Mouse (Mus musculus) retina, postnatal 7 days (tissue): ENCODE results near the gene Atp2b2.

Experiments
- DNase-seq: peaks from one replicate; pipeline ENCODE4 v3.0.0-alpha.2; 2012; ENCODE audit warnings: low read depth, low spot score

Gene Atp2b2

DNA sequence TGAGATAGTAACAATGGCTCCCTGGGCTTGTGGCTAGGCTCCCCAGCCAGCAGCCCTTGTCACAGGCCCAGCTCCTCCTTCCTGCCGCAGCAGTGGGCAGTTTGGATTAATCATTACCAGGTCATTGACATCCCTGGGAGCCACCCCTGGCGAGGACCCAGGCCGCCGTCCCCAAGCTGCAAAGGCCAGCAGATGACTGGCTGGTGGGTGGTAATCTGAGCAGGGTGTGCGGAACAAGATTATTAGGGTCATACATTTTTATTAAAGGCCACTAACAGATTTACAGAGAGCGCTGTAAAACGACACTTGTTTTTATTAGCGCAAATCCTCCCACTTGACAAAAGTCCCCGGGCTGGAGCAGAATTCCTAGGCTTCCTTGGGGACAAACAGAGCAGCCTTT lies 29.6 kb downstream of the Atp2b2 start:
- no peak for DNase-seq

DNA sequence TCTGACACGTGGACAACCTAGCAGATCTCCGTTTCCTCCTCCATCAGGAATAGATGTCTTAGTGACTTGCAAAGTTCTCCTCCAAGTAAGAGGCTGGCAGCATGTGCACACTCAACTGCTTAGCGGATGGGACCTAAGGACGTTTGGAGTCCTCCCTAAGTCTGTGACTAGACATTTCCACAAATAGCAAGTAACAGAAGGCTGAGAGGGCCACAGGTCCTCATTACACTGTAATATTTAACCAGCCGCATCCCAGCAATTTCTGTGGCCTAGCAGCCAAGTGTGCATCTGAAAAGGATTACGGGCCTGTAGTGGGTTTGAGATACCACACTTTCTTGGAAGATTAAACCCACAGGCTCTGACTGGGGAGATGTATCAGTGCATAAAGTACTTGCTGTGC lies 30.4 kb downstream of the Atp2b2 start:
- DNase-seq = no peak

DNA sequence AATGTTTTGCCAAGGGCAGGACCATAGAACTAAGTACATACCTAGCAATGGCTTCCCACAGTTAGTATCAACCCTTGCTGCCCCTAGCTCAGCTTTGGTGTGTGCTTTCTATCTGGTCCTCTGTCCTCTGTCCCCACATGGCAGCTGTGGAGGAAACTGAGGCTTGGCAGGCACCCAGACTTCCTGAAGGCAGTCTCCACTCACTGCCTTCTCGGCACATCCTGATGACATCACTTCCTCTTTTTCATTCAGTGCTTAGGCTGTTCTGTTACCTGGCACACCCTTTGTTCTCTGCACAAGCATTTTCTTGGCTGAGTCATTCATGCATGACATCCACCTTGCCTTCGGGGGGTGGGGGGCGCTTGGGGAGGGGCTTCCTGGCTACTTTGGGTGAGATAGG lies 38.6 kb downstream of the Atp2b2 start:
- DNase-seq = no peak

GRCm38 (mm10) chr6:114000928-114001327 lies 41.5 kb downstream of the Atp2b2 start:
- DNase-seq = no peak

DNA sequence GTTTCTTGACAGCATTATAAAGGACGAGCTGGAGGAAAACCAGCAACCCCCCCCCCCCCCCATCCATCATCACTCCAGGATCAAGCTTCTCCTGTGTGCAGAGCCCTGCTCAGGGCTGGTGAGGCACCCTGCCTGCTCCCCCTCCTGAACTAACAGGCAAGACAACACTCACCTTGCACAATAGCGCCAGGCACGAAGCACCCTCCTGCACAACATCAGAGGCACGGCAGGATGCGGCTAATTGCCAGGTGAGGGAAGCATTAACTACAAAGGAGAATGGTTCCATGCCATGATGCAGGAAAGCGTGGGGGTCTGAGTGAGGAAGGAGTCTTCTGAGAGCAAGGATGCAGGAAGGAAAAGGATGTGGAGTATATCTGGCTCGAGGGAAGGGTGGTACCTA lies 42.1 kb downstream of the Atp2b2 start:
- no peak for DNase-seq

GRCm38 (mm10) chr6:113998413-113998812 lies 44.0 kb downstream of the Atp2b2 start:
- no peak for DNase-seq

- DNase-seq = no peak
Observed at GRCm38 (mm10) chr6:113994176-113994575, 48.2 kb downstream of the Atp2b2 start.

DNA sequence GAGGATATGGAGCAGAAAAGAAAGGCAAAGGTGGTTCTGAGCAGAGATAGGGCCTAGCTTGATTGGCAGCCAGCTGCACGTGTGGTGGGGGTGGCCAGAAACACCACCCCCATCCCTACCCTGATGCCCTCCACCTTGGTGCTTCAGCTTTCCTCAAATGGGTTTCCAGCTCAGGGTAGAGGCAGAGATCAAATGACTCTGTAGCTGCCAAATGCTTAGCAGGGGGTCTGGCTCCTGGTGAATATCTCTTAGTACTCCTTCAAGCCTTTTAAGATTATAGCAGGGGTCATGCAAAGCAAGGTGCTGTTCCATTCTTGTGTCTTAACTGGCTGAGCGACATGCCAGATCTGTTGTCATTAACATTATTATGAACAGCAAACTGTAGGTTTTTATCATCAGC lies 50.3 kb downstream of the Atp2b2 start:
- no peak for DNase-seq

DNA sequence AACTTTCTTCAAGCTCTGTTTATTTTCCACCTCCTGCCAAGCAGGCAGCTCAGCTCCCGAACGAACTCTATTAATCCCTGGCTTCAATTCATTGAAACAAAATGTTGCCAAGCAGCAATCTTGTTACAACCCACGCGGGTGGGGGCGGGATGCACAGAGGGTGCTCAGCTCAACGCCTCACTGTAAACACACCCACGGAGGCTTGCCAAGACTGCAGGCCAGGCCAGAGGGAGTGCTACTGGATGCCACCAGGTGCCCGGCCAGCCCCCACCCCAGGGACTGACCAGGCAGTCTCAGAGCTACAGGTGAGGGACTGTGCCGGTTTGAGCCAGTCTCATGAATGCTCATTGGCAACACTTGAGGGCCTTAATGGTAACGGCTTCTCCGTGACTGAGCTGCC lies 50.9 kb downstream of the Atp2b2 start:
- no peak for DNase-seq

- DNase-seq = no peak
Observed at GRCm38 (mm10) chr6:113990044-113990443, 52.4 kb downstream of the Atp2b2 start.

GRCm38 (mm10) chr6:113988521-113988920 lies 53.9 kb downstream of the Atp2b2 start:
- no peak for DNase-seq

- DNase-seq = no peak
Observed at GRCm38 (mm10) chr6:113986671-113987070, 55.7 kb downstream of the Atp2b2 start.

- DNase-seq = no peak
Observed at GRCm38 (mm10) chr6:113978673-113979072, 63.7 kb downstream of the Atp2b2 start.

DNA sequence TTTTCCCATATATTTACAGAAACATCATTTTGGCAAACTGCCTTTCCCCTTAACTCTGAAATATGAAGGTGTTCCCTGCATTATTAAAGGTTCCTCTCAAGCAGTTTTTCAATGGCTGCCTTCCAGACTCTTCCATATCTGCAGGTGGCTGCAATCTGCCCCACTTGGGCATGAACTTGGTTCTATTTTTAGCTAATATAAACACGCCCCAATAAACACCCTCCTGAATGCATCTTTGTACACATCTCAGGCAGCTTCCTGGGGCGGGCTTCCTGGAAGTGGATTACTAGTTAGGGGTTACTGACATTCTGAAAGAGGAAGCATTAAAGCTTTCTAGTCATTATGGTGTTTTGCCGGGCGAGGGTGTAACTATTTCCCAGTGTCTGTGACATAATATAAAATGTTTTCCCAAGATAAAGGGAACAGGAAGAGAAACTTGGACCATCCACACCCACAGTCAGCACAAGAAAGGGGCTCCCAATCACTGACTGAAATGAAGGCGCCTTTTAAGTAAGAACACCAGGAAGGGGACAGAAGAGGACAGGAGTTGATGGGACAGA lies 64.2 kb downstream of the Atp2b2 start:
- no peak for DNase-seq

DNA sequence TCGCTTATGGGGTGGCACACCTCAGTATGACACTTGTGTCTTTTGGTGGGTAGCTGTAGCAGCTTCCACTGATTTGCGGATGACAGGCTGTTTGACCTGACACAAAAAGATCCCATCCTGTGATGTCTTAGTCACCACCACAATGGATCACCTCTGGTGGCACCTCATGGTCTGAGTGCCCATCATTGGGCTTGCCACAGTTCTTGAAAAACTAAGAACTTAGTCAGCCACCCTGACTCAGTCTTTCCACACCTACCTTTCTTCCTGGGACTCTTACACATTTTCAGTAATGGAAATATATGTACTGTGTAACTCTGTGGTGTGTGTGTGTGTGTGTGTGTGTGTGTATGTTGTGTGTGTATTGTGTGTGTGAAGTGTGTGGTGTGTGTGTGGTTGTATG lies 71.5 kb downstream of the Atp2b2 start:
- no peak for DNase-seq

GRCm38 (mm10) chr6:113970464-113970863 lies 71.9 kb downstream of the Atp2b2 start:
- no peak for DNase-seq

GRCm38 (mm10) chr6:113969751-113970150 lies 72.7 kb downstream of the Atp2b2 start:
- no peak for DNase-seq

GRCm38 (mm10) chr6:113962811-113963210 lies 79.6 kb downstream of the Atp2b2 start:
- DNase-seq = no peak

DNA sequence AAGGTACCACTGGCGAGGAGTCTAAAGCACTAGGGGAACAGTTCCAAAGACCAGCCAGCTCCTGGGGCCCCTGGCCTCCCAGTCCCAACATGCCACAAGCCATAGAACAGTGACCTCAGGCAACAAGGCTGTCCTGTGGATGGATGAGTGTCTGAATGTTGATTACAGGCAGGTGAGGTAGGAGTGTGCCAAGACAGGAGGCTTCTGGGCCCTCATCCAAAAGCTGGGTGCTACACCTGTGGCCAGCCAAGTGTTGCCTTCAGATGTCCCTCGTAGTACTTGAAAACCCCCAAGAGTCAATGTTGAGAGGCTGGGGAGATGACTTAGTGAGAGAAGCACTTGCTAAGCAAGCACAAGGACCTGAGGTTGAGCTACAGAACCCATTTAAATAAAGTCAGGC lies 80.8 kb downstream of the Atp2b2 start:
- no peak for DNase-seq

DNA sequence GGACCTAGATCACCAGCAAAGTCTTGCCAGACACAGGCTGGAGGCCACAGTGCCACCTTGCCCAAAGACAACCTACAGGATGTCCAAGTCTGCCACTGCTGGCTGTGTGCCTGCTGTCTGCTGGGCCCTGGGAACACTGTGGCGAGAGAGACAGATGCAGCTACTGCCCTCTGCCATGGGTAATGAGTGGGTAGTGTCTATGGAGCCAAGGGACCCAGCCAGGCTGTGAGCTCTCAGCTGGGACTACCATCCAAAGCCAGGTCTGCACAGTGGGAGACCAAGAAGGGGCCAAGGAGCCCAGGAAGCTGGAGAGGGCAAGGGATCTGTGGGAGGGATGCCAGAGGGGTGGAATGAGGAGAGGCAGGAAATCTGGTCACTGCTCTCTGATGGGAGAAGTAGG lies 83.1 kb downstream of the Atp2b2 start:
- DNase-seq = no peak

DNA sequence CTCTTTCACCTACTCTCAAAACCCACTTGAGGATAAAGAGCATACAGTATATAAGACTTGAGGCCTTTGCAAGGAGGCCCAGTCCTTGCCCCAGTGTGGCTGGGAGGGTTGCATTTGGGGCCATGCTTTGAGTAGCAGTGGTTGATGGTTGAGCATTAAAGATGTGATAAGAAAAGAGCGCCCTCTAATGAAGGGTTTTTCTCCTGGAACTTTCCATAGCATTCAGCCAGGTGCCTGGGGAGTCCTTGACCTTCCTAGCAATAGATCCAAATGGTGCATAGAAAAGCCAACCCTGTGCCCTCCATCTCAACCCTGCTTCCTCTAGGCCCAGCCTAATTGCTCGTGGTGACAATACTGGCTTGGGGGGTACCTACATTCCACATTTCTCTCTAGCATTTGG lies 83.7 kb downstream of the Atp2b2 start:
- DNase-seq = no peak

GRCm38 (mm10) chr6:113958003-113958402 lies 84.4 kb downstream of the Atp2b2 start:
- DNase-seq = no peak

GRCm38 (mm10) chr6:113957232-113957940 lies 85.0 kb downstream of the Atp2b2 start:
- DNase-seq = no peak

- DNase-seq = no peak
Observed at GRCm38 (mm10) chr6:113947515-113947914, 94.9 kb downstream of the Atp2b2 start.
